Mouse (Mus musculus) embryonic facial prominence, embryonic 13.5 days (tissue): ENCODE measurements around the gene Stat1. TPM values are rescaled to one million over a fixed set of nuclear protein-coding genes. Genes with fewer than 3 reads are reported as not detected.

ENCODE experiments used
- ATAC-seq: fragments of 200-750 bp; cut with Nextera tagmentation; 2 replicates; pipeline ENCODE4 v1.8.0; 2017; ENCODE audit warnings: low read depth; ENCODE audit not compliant: insufficient number of reproducible peaks, insufficient read depth, low FRiP score, low TSS enrichment
- H3K27ac ChIP-seq: fragments of 300-500 bp; sonication (generic); 2 replicates; pipeline ENCODE4 v1.5.1; 2015; ENCODE audit warnings: moderate library complexity, mild to moderate bottlenecking, inconsistent platforms
- H3K27me3 ChIP-seq: fragments of 300-500 bp; sonication (generic); 2 replicates; pipeline ENCODE4 v1.6.1; 2015; ENCODE audit warnings: mild to moderate bottlenecking, inconsistent platforms
- H3K36me3 ChIP-seq: fragments of 300-500 bp; sonication (generic); 2 replicates; pipeline ENCODE4 v1.6.1; 2015; ENCODE audit warnings: mild to moderate bottlenecking, inconsistent platforms
- H3K4me1 ChIP-seq: fragments of 300-500 bp; sonication (generic); 2 replicates; pipeline ENCODE4 v1.6.1; 2015; ENCODE audit warnings: inconsistent platforms
- H3K4me2 ChIP-seq: fragments of 300-500 bp; sonication (generic); 2 replicates; pipeline ENCODE4 v1.6.1; 2015; ENCODE audit warnings: moderate library complexity, mild to moderate bottlenecking, inconsistent platforms
- H3K4me3 ChIP-seq: fragments of 300-500 bp; sonication (generic); 2 replicates; pipeline ENCODE4 v1.5.1; 2015; ENCODE audit warnings: mild to moderate bottlenecking, inconsistent platforms
- H3K9ac ChIP-seq: fragments of 300-500 bp; sonication (generic); 2 replicates; pipeline ENCODE4 v1.6.1; 2015; ENCODE audit warnings: mild to moderate bottlenecking, inconsistent platforms
- H3K9me3 ChIP-seq: fragments of 300-500 bp; sonication (generic); 2 replicates; pipeline ENCODE4 v1.6.1; 2016; ENCODE audit warnings: inconsistent platforms
- WGBS: fragments of 180-500 bp; shearing (Covaris S2); methylation state at CpG from one replicate; pipeline ENCODE4 v1.1.7; 2015; ENCODE audit warnings: mixed read lengths; 5-methylcytosine and 5-hydroxymethylcytosine counted together
- polyA plus RNA-seq: library from polyadenylated mRNA; unstranded; fragments of >200 nt; fragmentation: Nextera tagmentation; extraction: Ambion mirVana; gene quantifications from 2 replicates; pipeline ENCODE4 v1.2.1, GENCODE M21; 2015

Gene Stat1
- polyA plus RNA-seq, 1 experiment from 2014 or later = 14.9 TPM

GRCm38 (mm10) chr1:52149934-52150346 lies 30.7 kb downstream of the Stat1 start:
- Histone ChIP-seq H3K9me3 (no peaks in the 10 kb centered on the region), H3K4me1 (peaks cover 29% of the 10 kb centered on the region), H3K27ac (no peak overlapping the region), H3K9ac (no peak overlapping the region), H3K27me3 (peaks cover 3% of the 10 kb centered on the region; the same call in 1 of the 2 replicates), H3K36me3 (peaks cover 10% of the 10 kb centered on the region), H3K4me3 (no peak overlapping the region), H3K4me2 (peak overlapping the region; percentile 11; the same call in 1 of the 2 replicates)
- 21% methylated on average over 9 of the region's 9 CpGs for WGBS
- no peak for ATAC-seq

GRCm38 (mm10) chr1:52150676-52151075 lies 31.4 kb downstream of the Stat1 start:
- ATAC-seq = no peak
- 54% methylated on average over 11 of the region's 11 CpGs for WGBS

GRCm38 (mm10) chr1:52151166-52151565 lies 31.9 kb downstream of the Stat1 start:
- H3K4me3 ChIP-seq = no peak overlapping the region
- WGBS = 92% methylated on average over 5 of the region's 5 CpGs

More at GRCm38 (mm10) chr1:52150676-52151075, 31.4 kb downstream of the Stat1 start:
- peaks cover 29% of the 10 kb centered on the region for H3K4me1 ChIP-seq
- peaks cover 3% of the 10 kb centered on the region; the same call in 1 of the 2 replicates for H3K27me3 ChIP-seq
- H3K9ac ChIP-seq = no peak overlapping the region
- no peak overlapping the region for H3K4me2 ChIP-seq
- no peaks in the 10 kb centered on the region for H3K9me3 ChIP-seq
- H3K27ac ChIP-seq = no peak overlapping the region
- H3K4me3 ChIP-seq = no peak overlapping the region
- peaks cover 11% of the 10 kb centered on the region for H3K36me3 ChIP-seq

GRCm38 (mm10) chr1:52152369-52152768 lies 33.1 kb downstream of the Stat1 start:
- 58% methylated on average over 13 of the region's 13 CpGs for WGBS
- ATAC-seq = no peak
- Histone ChIP-seq H3K27ac (no peak overlapping the region), H3K27me3 (peaks cover 3% of the 10 kb centered on the region; the same call in 1 of the 2 replicates), H3K9ac (no peak overlapping the region), H3K4me2 (no peak overlapping the region), H3K4me1 (peaks cover 29% of the 10 kb centered on the region), H3K9me3 (no peaks in the 10 kb centered on the region), H3K4me3 (no peak overlapping the region), H3K36me3 (peaks cover 15% of the 10 kb centered on the region)

More at GRCm38 (mm10) chr1:52151166-52151565, 31.9 kb downstream of the Stat1 start:
- H3K9me3 ChIP-seq = no peaks in the 10 kb centered on the region
- no peak overlapping the region for H3K4me2 ChIP-seq
- H3K27ac ChIP-seq = no peak overlapping the region
- H3K36me3 ChIP-seq = peaks cover 11% of the 10 kb centered on the region
- H3K27me3 ChIP-seq = peaks cover 3% of the 10 kb centered on the region; the same call in 1 of the 2 replicates
- peaks cover 29% of the 10 kb centered on the region for H3K4me1 ChIP-seq
- no peak for ATAC-seq
- H3K9ac ChIP-seq = no peak overlapping the region

GRCm38 (mm10) chr1:52152936-52153335 lies 33.7 kb downstream of the Stat1 start:
- Histone ChIP-seq H3K4me1 (peaks cover 24% of the 10 kb centered on the region), H3K4me3 (no peak overlapping the region), H3K27ac (no peak overlapping the region), H3K4me2 (no peak overlapping the region), H3K9me3 (no peaks in the 10 kb centered on the region), H3K27me3 (peaks cover 3% of the 10 kb centered on the region; the same call in 1 of the 2 replicates), H3K9ac (no peak overlapping the region), H3K36me3 (peaks cover 20% of the 10 kb centered on the region)
- ATAC-seq = no peak
- 34% methylated on average over 3 of the region's 3 CpGs for WGBS

GRCm38 (mm10) chr1:52154890-52155289 lies 35.6 kb downstream of the Stat1 start:
- Histone ChIP-seq H3K36me3 (peaks cover 28% of the 10 kb centered on the region), H3K4me2 (no peak overlapping the region), H3K27ac (no peak overlapping the region), H3K4me1 (peaks cover 14% of the 10 kb centered on the region), H3K9ac (no peak overlapping the region), H3K4me3 (no peak overlapping the region), H3K27me3 (peaks cover 3% of the 10 kb centered on the region; the same call in 1 of the 2 replicates), H3K9me3 (no peaks in the 10 kb centered on the region)
- 89% methylated on average over 8 of the region's 8 CpGs for WGBS
- no peak for ATAC-seq

- Histone ChIP-seq H3K4me1 (0 out of 2 replicates have a peak, but pooled peaks cover 3% of the 10 kb centered on the region), H3K4me2 (no peak overlapping the region), H3K9ac (no peak overlapping the region), H3K27me3 (peaks cover 3% of the 10 kb centered on the region; the same call in 1 of the 2 replicates), H3K36me3 (peaks cover 28% of the 10 kb centered on the region), H3K4me3 (no peak overlapping the region), H3K27ac (no peak overlapping the region), H3K9me3 (no peaks in the 10 kb centered on the region)
- 85% methylated on average over 10 of the region's 10 CpGs for WGBS
- no peak for ATAC-seq
Observed at GRCm38 (mm10) chr1:52156351-52156750, 37.1 kb downstream of the Stat1 start.

- ATAC-seq = no peak
- WGBS = 96% methylated on average over 2 of the region's 2 CpGs
Observed at GRCm38 (mm10) chr1:52158040-52158439, 38.8 kb downstream of the Stat1 start.

GRCm38 (mm10) chr1:52158490-52159381 lies 39.5 kb downstream of the Stat1 start:
- 76% methylated on average over 17 of the region's 17 CpGs for WGBS
- ATAC-seq = no peak

More at GRCm38 (mm10) chr1:52158040-52158439, 38.8 kb downstream of the Stat1 start:
- H3K4me1 ChIP-seq = 0 out of 2 replicates have a peak, but pooled peaks cover 2% of the 10 kb centered on the region
- H3K9me3 ChIP-seq = no peaks in the 10 kb centered on the region
- H3K36me3 ChIP-seq = peaks cover 19% of the 10 kb centered on the region
- no peak overlapping the region for H3K4me3 ChIP-seq
- no peak overlapping the region for H3K9ac ChIP-seq
- H3K27ac ChIP-seq = no peak overlapping the region
- H3K4me2 ChIP-seq = no peak overlapping the region
- H3K27me3 ChIP-seq = no peaks in the 10 kb centered on the region

GRCm38 (mm10) chr1:52161151-52161550 lies 41.9 kb downstream of the Stat1 start:
- peaks cover 3% of the 10 kb centered on the region; the same call in 1 of the 2 replicates for H3K4me1 ChIP-seq
- peaks cover 17% of the 10 kb centered on the region for H3K36me3 ChIP-seq
- no peak overlapping the region for H3K27ac ChIP-seq
- 83% methylated on average over 8 of the region's 8 CpGs for WGBS
- ATAC-seq = no peak
- H3K4me3 ChIP-seq = no peak overlapping the region
- H3K27me3 ChIP-seq = no peaks in the 10 kb centered on the region
- H3K4me2 ChIP-seq = no peak overlapping the region
- no peaks in the 10 kb centered on the region for H3K9me3 ChIP-seq
- no peak overlapping the region for H3K9ac ChIP-seq

More at GRCm38 (mm10) chr1:52158490-52159381, 39.5 kb downstream of the Stat1 start:
- Histone ChIP-seq H3K4me1 (peaks cover 1% of the 10 kb centered on the region; the same call in 1 of the 2 replicates), H3K27ac (no peak overlapping the region), H3K4me2 (no peak overlapping the region), H3K9me3 (no peaks in the 10 kb centered on the region), H3K4me3 (no peak overlapping the region), H3K36me3 (peaks cover 19% of the 10 kb centered on the region), H3K27me3 (no peaks in the 10 kb centered on the region), H3K9ac (no peak overlapping the region)

GRCm38 (mm10) chr1:52163707-52164457 lies 44.6 kb downstream of the Stat1 start:
- no peak for ATAC-seq
- Histone ChIP-seq H3K4me1 (peaks cover 8% of the 10 kb centered on the region; the same call in 1 of the 2 replicates), H3K9me3 (no peaks in the 10 kb centered on the region), H3K27me3 (no peaks in the 10 kb centered on the region), H3K27ac (no peak overlapping the region), H3K36me3 (peaks cover 3% of the 10 kb centered on the region; the same call in 1 of the 2 replicates), H3K9ac (no peak overlapping the region), H3K4me2 (no peak overlapping the region), H3K4me3 (no peak overlapping the region)
- WGBS = 81% methylated on average over 5 of the region's 5 CpGs
